Mouse (Mus musculus) myocyte (in vitro differentiated cells): ENCODE measurements around the gene Saysd1. TPM values are rescaled to one million over a fixed set of nuclear protein-coding genes. Genes with fewer than 3 reads are reported as not detected.

Experiments
- H3K27me3 ChIP-seq: one replicate; pipeline ENCODE4 v1.6.1; 2011; ENCODE audit not compliant: control insufficient read depth, insufficient read depth, insufficient read length
- H3K36me3 ChIP-seq: one replicate; pipeline ENCODE4 v1.6.1; 2011; ENCODE audit not compliant: control insufficient read depth, insufficient read depth
- H3K4me2 ChIP-seq: one replicate; pipeline ENCODE4 v1.6.1; 2011; ENCODE audit warnings: low read depth, control low read depth
- H3K4me3 ChIP-seq: one replicate; pipeline ENCODE4 v1.5.1; 2011; ENCODE audit warnings: mild to moderate bottlenecking, control low read depth, moderate library complexity
- H3K79me2 ChIP-seq: one replicate; pipeline ENCODE4 v1.6.1; 2011; ENCODE audit not compliant: control insufficient read depth, insufficient read depth
- H3ac ChIP-seq: one replicate; pipeline ENCODE4 v1.6.1; 2011; ENCODE audit not compliant: control insufficient read depth, insufficient read length
- CEBPB ChIP-seq: IDR thresholded peaks from 2 replicates; pipeline ENCODE4 v1.6.1; 2011; ENCODE audit warnings: mild to moderate bottlenecking, moderate library complexity; ENCODE audit not compliant: poor library complexity, insufficient read depth, severe bottlenecking
- E2F4 ChIP-seq: IDR thresholded peaks from one replicate; pipeline ENCODE4 v1.6.1; 2011; ENCODE audit warnings: mild to moderate bottlenecking, control low read depth, moderate library complexity; ENCODE audit not compliant: insufficient read depth
- MAX ChIP-seq: IDR thresholded peaks from one replicate; pipeline ENCODE4 v1.6.1; 2011; ENCODE audit warnings: low read depth, mild to moderate bottlenecking, control low read depth
- MYOD1 ChIP-seq, 3 experiments: IDR thresholded peaks; one replicate each; pipeline ENCODE4 v1.6.1; 2011; ENCODE audit warnings: control low read depth in 2 of 3, low read depth in 2 of 3, mild to moderate bottlenecking in 2 of 3, moderate library complexity in 1 of 3; ENCODE audit not compliant: insufficient read length in 2 of 3, control insufficient read depth in 1 of 3
- MYOG ChIP-seq, 3 experiments: IDR thresholded peaks; one replicate each; pipeline ENCODE4 v1.6.1; 2011; ENCODE audit warnings: control low read depth in 2 of 3, low read depth in 2 of 3, mild to moderate bottlenecking in 2 of 3; ENCODE audit not compliant: insufficient read length in 2 of 3, control insufficient read depth in 1 of 3, insufficient read depth in 1 of 3
- POLR2A ChIP-seq: IDR thresholded peaks from one replicate; pipeline ENCODE4 v1.6.1; 2011; ENCODE audit warnings: low read depth, mild to moderate bottlenecking, control low read depth, moderate library complexity; ENCODE audit not compliant: insufficient read length
- POLR2AphosphoS2 ChIP-seq: IDR thresholded peaks from one replicate; pipeline ENCODE4 v1.6.1; 2011; ENCODE audit warnings: low read depth, control low read depth; ENCODE audit not compliant: insufficient read length
- REST ChIP-seq: IDR thresholded peaks from one replicate; pipeline ENCODE4 v1.6.1; 2011; ENCODE audit warnings: mild to moderate bottlenecking, control low read depth, moderate library complexity; ENCODE audit not compliant: insufficient read depth, insufficient read length
- SRF ChIP-seq: IDR thresholded peaks from one replicate; pipeline ENCODE4 v1.6.1; 2011; ENCODE audit warnings: low read depth; ENCODE audit not compliant: control insufficient read depth, insufficient read length
- TCF12 ChIP-seq: IDR thresholded peaks from one replicate; pipeline ENCODE4 v1.6.1; 2011; ENCODE audit warnings: mild to moderate bottlenecking, control low read depth; ENCODE audit not compliant: poor library complexity, insufficient read depth, severe bottlenecking
- TCF3 ChIP-seq: IDR thresholded peaks from one replicate; pipeline ENCODE4 v1.6.1; 2011; ENCODE audit warnings: low read depth, control low read depth; ENCODE audit not compliant: insufficient read length
- USF1 ChIP-seq: IDR thresholded peaks from one replicate; pipeline ENCODE4 v1.6.1; 2011; ENCODE audit warnings: low read depth, mild to moderate bottlenecking, control low read depth, moderate library complexity
- polyA plus RNA-seq: library from polyadenylated mRNA; unstranded; fragments of >200 nt; fragmentation: generic; extraction: Trizol; gene quantifications from one replicate; pipeline ENCODE4 v1.2.1, GENCODE M21; 2012; ENCODE audit warnings: missing spikeins

The Saysd1 gene
- polyA plus RNA-seq, 1 experiment = 10.5 TPM

- no peak overlapping the region for H3K4me2 ChIP-seq
- peaks cover 68% of the 10 kb centered on the region for H3K79me2 ChIP-seq
- no peak overlapping the region for H3K4me3 ChIP-seq
- no peaks in the 10 kb centered on the region for H3K27me3 ChIP-seq
- H3K36me3 ChIP-seq = no peaks in the 10 kb centered on the region
- TF ChIP-seq POLR2AphosphoS2 = no peak
- no peak for TF ChIP-seq TCF3
- TF ChIP-seq REST = no peak
- no peak for TF ChIP-seq MYOD1 (IDR thresholded peaks at IDR 0.05; ENCODE audit: control insufficient read depth in 1 of 3, insufficient read length in 2 of 3, low read depth in 2 of 3)
- TF ChIP-seq TCF12 = no peak
- TF ChIP-seq E2F4 = no peak
- no peak for TF ChIP-seq CEBPB
- no peak for TF ChIP-seq POLR2A
- TF ChIP-seq USF1 = no peak
- TF ChIP-seq MYOG (IDR thresholded peaks at IDR 0.05; ENCODE audit: control insufficient read depth in 1 of 3, insufficient read depth in 1 of 3, insufficient read length in 2 of 3, low read depth in 2 of 3) = no peak
- no peak for TF ChIP-seq MAX
- no peak for TF ChIP-seq SRF
- H3ac ChIP-seq = no peak overlapping the region
These were observed 39.3 kb upstream of the Saysd1 start for GRCm38 (mm10) chr14:20177494-20178123.

- no peak overlapping the region for H3K4me2 ChIP-seq
- peaks cover 68% of the 10 kb centered on the region for H3K79me2 ChIP-seq
- no peaks in the 10 kb centered on the region for H3K27me3 ChIP-seq
- H3ac ChIP-seq = no peak overlapping the region
- H3K36me3 ChIP-seq = no peaks in the 10 kb centered on the region
- no peak overlapping the region for H3K4me3 ChIP-seq
- TF ChIP-seq E2F4 (no peak), POLR2AphosphoS2 (no peak), MYOG (IDR thresholded peaks at IDR 0.05; ENCODE audit: control insufficient read depth in 1 of 3, insufficient read depth in 1 of 3, insufficient read length in 2 of 3, low read depth in 2 of 3) (no peak), SRF (no peak), POLR2A (no peak), TCF12 (no peak), CEBPB (no peak), TCF3 (no peak), REST (no peak)
These were observed 37.4 kb upstream of the Saysd1 start for GRCm38 (mm10) chr14:20175705-20176104.

- no peaks in the 10 kb centered on the region for H3K36me3 ChIP-seq
- peaks cover 63% of the 10 kb centered on the region for H3K79me2 ChIP-seq
- no peak overlapping the region for H3K4me3 ChIP-seq
- no peak for TF ChIP-seq MAX
- H3K4me2 ChIP-seq = no peak overlapping the region
- no peak overlapping the region for H3ac ChIP-seq
- H3K27me3 ChIP-seq = no peaks in the 10 kb centered on the region
These were observed 36.8 kb upstream of the Saysd1 start for GRCm38 (mm10) chr14:20175114-20175513.

- H3K4me3 ChIP-seq = no peak overlapping the region
- H3K36me3 ChIP-seq = no peaks in the 10 kb centered on the region
- H3K27me3 ChIP-seq = no peaks in the 10 kb centered on the region
- peaks cover 62% of the 10 kb centered on the region for H3K79me2 ChIP-seq
- no peak overlapping the region for H3K4me2 ChIP-seq
- TF ChIP-seq MYOD1 (IDR thresholded peaks at IDR 0.05; ENCODE audit: control insufficient read depth in 1 of 3, insufficient read length in 2 of 3, low read depth in 2 of 3) = no peak
- no peak for TF ChIP-seq USF1
- no peak for TF ChIP-seq POLR2AphosphoS2
- no peak for TF ChIP-seq CEBPB
- TF ChIP-seq TCF12 = no peak
- no peak overlapping the region for H3ac ChIP-seq
These were observed 36.4 kb upstream of the Saysd1 start for GRCm38 (mm10) chr14:20174696-20175095.

- H3K79me2 ChIP-seq = peaks cover 56% of the 10 kb centered on the region
- no peak overlapping the region for H3K4me2 ChIP-seq
- no peak for TF ChIP-seq REST
- no peak for TF ChIP-seq USF1
- no peak for TF ChIP-seq E2F4
- TF ChIP-seq POLR2AphosphoS2 = no peak
- no peak for TF ChIP-seq TCF12
- TF ChIP-seq MAX = no peak
- no peak for TF ChIP-seq SRF
- no peak for TF ChIP-seq TCF3
- no peak for TF ChIP-seq MYOG (IDR thresholded peaks at IDR 0.05; ENCODE audit: control insufficient read depth in 1 of 3, insufficient read depth in 1 of 3, insufficient read length in 2 of 3, low read depth in 2 of 3)
- no peak for TF ChIP-seq POLR2A
- TF ChIP-seq CEBPB = no peak
- no peak for TF ChIP-seq MYOD1 (IDR thresholded peaks at IDR 0.05; ENCODE audit: control insufficient read depth in 1 of 3, insufficient read length in 2 of 3, low read depth in 2 of 3)
- H3K4me3 ChIP-seq = no peak overlapping the region
- H3K36me3 ChIP-seq = no peaks in the 10 kb centered on the region
- no peak overlapping the region for H3ac ChIP-seq
- no peaks in the 10 kb centered on the region for H3K27me3 ChIP-seq
These were observed 35.6 kb upstream of the Saysd1 start for GRCm38 (mm10) chr14:20173873-20174490.
